Mouse (Mus musculus): ENCODE results near the gene Btg1-ps2.
"Not testable (repeated sequence)": the region's sequence is repeated elsewhere in the genome, so short reads cannot be mapped to it uniquely, and the experiment has no call there.

Gene Btg1-ps2

GRCm38 (mm10) chrX:38043014-38043413 lies at the start of gene Btg1-ps2:
Gene Btg1-ps2 (minus strand): TSS chrX:38043114.
- DNase-seq (ENCODE audit: low spot score) = not testable (repeated sequence)

- DNase-seq (ENCODE audit: low spot score) = no peak
Observed at GRCm38 (mm10) chrX:38085041-38085440, 42.1 kb upstream of the Btg1-ps2 start, which contains the start of gene Rhox11. Gene Rhox11 (minus strand): TSS chrX:38085141.

DNA sequence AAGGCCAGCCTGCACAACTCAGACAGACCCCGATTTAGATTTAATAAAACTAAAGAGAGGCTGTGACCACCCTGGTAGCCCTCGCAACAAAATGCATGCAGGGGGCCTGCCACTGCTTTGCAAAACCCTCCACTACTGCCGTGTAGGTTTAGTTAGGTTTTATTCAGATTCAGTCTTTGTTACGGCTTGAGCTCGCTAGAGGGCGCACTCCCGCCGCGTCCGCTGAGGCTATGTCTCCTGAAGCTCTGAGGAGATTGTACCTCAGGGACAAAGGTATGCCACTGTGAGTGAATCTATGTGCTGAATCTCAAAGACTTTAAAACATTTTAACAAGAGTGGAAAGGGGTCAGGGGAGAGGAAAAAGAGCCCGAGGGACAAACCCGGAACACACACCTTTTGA lies 41.3 kb upstream of the Btg1-ps2 start:
- peak; percentile 14 for DNase-seq (ENCODE audit: low spot score)

DNA sequence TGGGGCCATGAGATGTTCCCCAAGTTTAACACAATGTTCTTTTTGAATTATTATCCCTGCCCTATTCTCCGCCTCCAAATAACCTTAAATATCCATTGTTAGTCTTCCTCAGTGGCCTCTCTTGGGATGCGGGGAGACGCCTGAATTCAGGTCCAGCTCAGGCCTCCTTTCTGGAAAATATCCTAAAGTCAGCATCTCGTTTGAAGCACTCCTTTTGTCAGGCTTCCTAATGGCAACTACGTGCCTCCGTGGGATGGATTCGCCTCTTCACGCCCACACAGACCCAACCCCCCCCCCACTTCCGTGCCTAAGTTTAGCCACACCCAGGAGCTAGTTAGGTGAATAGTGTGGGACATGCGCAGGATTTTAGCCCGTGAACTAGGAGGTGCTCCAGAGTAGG lies 23.3 kb upstream of the Btg1-ps2 start, which contains the start of gene Rhox10:
Gene Rhox10, plus strand, starts transcription at position 301 of the 400 bp plus-strand sequence.
- no peak for DNase-seq (ENCODE audit: low spot score)

- DNase-seq (ENCODE audit: low spot score) = no peak
Observed at GRCm38 (mm10) chrX:38061544-38061943, 18.6 kb upstream of the Btg1-ps2 start.

- DNase-seq (ENCODE audit: low spot score) = no peak
Observed at GRCm38 (mm10) chrX:38039666-38040065, 3.2 kb downstream of the Btg1-ps2 start.

- DNase-seq (ENCODE audit: low spot score) = no peak
Observed at GRCm38 (mm10) chrX:38033841-38034240, 9.1 kb downstream of the Btg1-ps2 start.

DNA sequence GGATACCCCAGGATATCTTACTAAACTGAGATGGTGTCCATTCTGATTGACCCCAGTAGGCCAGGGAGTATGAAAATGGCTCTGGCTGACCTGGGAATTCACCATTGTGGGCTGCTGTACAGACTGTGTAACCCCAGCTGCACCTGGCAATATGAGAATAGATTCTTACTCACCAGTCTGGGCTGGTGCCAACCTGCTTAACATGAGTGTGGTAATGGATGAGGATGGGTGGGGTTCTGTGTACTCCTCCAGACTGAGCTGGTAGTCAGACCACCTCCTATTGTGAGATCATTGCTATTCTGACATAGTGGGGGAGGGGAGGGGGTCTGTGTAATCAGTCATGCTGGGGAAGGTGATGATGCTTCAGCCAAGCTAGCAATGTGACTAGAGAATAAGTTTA lies 24.3 kb downstream of the Btg1-ps2 start, which contains the start of gene Btg1-ps1:
Gene Btg1-ps1, minus strand, starts transcription at position 219 of the 400 bp plus-strand sequence.
- DNase-seq (ENCODE audit: low spot score) = not testable (repeated sequence)

DNA sequence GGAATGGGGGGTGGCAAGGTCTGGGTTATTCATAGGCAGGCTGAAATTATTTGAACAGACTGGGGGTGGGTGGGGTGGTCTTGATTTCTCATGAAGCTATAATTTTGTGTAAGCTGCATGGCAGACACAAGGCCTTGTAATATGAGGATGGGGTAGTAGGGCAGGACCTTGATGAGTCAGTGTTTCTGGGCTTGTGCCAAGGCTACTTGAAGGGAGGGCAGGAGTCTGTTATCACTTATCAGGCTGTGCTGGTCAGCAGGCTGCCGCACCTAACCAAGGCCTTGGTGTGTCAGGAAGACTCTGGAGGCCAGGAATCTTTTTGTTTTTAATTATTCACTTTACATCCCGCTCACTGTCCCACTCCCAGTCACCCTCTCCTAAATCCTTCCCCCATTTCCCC lies 34.2 kb downstream of the Btg1-ps2 start:
- DNase-seq (ENCODE audit: low spot score) = no peak

Measured in T-cell, adult 2 months (primary cell).